Mouse (Mus musculus) heart, embryonic 13.5 days (tissue): ENCODE data around the gene Plau. TPM values are rescaled to one million over a fixed set of nuclear protein-coding genes. Genes with fewer than 3 reads are reported as not detected.
A peak's percentile ranks its signal among the peaks of the same experiment; 100 is the strongest.

Experiments
- ATAC-seq: fragments of 200-750 bp; cut with Nextera tagmentation; 2 replicates; pipeline ENCODE4 v1.8.0; 2017; ENCODE audit warnings: moderate TSS enrichment; ENCODE audit not compliant: insufficient number of reproducible peaks, low FRiP score, low TSS enrichment; ENCODE audit errors: extremely low read depth
- H3K27ac ChIP-seq: fragments of 300-500 bp; sonication (generic); replicated peaks from 2 replicates; pipeline ENCODE4 v1.5.1; 2015; ENCODE audit warnings: moderate library complexity, mild to moderate bottlenecking, inconsistent platforms
- H3K27me3 ChIP-seq: fragments of 300-500 bp; sonication (generic); replicated peaks from 2 replicates; pipeline ENCODE4 v1.6.1; 2015; ENCODE audit warnings: mild to moderate bottlenecking, inconsistent platforms
- H3K36me3 ChIP-seq: fragments of 300-500 bp; sonication (generic); 2 replicates; pipeline ENCODE4 v1.6.1; 2015; ENCODE audit warnings: mild to moderate bottlenecking, inconsistent platforms
- H3K4me1 ChIP-seq: fragments of 300-500 bp; sonication (generic); 2 replicates; pipeline ENCODE4 v1.6.1; 2015; ENCODE audit warnings: inconsistent platforms
- H3K4me2 ChIP-seq: fragments of 300-500 bp; sonication (generic); 2 replicates; pipeline ENCODE4 v1.6.1; 2015; ENCODE audit warnings: inconsistent platforms, mild to moderate bottlenecking, moderate library complexity
- H3K4me3 ChIP-seq: fragments of 300-500 bp; sonication (generic); 2 replicates; pipeline ENCODE4 v1.5.1; 2015; ENCODE audit warnings: moderate library complexity, mild to moderate bottlenecking, inconsistent platforms
- H3K9ac ChIP-seq: fragments of 300-500 bp; sonication (generic); 2 replicates; pipeline ENCODE4 v1.6.1; 2015; ENCODE audit warnings: inconsistent platforms, mild to moderate bottlenecking, moderate library complexity
- H3K9me3 ChIP-seq: fragments of 300-500 bp; sonication (generic); 2 replicates; pipeline ENCODE4 v1.6.1; 2016; ENCODE audit warnings: inconsistent platforms
- WGBS: fragments of 180-500 bp; shearing (Covaris S2); methylation state at CpG from one replicate; pipeline ENCODE4 v1.1.7; 2015; ENCODE audit warnings: mixed read lengths; 5-methylcytosine and 5-hydroxymethylcytosine counted together
- polyA plus RNA-seq: library from polyadenylated mRNA; unstranded; fragments of >200 nt; fragmentation: Nextera tagmentation; extraction: Ambion mirVana; gene quantifications from 2 replicates; pipeline ENCODE4 v1.2.1, GENCODE M21; 2015

The Plau gene
- polyA plus RNA-seq, 1 experiment from 2014 or later: 1.4 TPM

- peaks cover 23% of the 10 kb centered on the region for H3K4me1 ChIP-seq
- no peaks in the 10 kb centered on the region for H3K27me3 ChIP-seq
- H3K9me3 ChIP-seq: no peaks in the 10 kb centered on the region
- H3K4me2 ChIP-seq: no peak overlapping the region
- no peak overlapping the region for H3K4me3 ChIP-seq
- WGBS: 44% methylated on average over 1 of the region's 1 CpGs
- no peak for ATAC-seq
- no peak overlapping the region for H3K9ac ChIP-seq
- H3K27ac ChIP-seq: no peak overlapping the region
- H3K36me3 ChIP-seq: no peaks in the 10 kb centered on the region
These were observed 4.5 kb upstream of the Plau start for GRCm38 (mm10) chr14:20831915-20832314.

- peaks cover 31% of the 10 kb centered on the region for H3K4me1 ChIP-seq
- H3K27ac ChIP-seq: no peak overlapping the region
- H3K9ac ChIP-seq: no peak overlapping the region
- 81% methylated on average over 4 of the region's 4 CpGs for WGBS
- no peaks in the 10 kb centered on the region for H3K9me3 ChIP-seq
- no peak overlapping the region for H3K4me3 ChIP-seq
- H3K4me2 ChIP-seq: no peak overlapping the region
- 0 out of 2 replicates have a peak, but pooled peaks cover 4% of the 10 kb centered on the region for H3K27me3 ChIP-seq
- no peak for ATAC-seq
- H3K36me3 ChIP-seq: no peaks in the 10 kb centered on the region
These were observed 2.9 kb upstream of the Plau start for GRCm38 (mm10) chr14:20833525-20833924.

- no peak for ATAC-seq
- no peaks in the 10 kb centered on the region for H3K36me3 ChIP-seq
- H3K27me3 ChIP-seq: 0 out of 2 replicates have a peak, but pooled peaks cover 4% of the 10 kb centered on the region
- H3K4me1 ChIP-seq: peaks cover 31% of the 10 kb centered on the region
- 42% methylated on average over 7 of the region's 7 CpGs for WGBS
- H3K9me3 ChIP-seq: no peaks in the 10 kb centered on the region
- H3K4me3 ChIP-seq: no peak overlapping the region
- H3K9ac ChIP-seq: no peak overlapping the region
- H3K4me2 ChIP-seq: no peak overlapping the region
- H3K27ac ChIP-seq: no peak overlapping the region
These were observed 2.3 kb upstream of the Plau start for GRCm38 (mm10) chr14:20834136-20834535.

DNA sequence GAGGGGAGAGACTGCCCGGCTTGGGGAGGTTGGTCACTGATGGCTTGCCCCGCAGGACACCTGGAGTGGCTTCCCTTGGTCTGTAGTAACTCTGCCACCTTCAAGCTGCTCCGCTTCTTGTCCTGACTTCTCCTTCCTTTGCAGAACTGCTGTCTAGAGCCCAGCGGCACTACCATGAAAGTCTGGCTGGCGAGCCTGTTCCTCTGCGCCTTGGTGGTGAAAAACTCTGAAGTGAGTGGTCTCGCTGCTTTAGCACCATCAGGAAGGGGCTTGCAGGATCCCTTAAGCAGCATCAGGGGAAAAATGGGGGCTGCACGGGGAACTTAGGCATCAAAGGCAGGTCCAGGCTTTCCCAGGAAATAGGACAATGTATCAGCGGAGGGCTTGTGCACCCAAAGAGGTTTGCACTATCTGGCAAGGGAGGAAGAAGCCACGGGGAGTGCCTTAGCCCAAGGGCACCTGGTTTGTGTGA, 481 bp downstream of the Plau start:
- peak overlapping the region; percentile 78 for H3K9ac ChIP-seq
- no peaks in the 10 kb centered on the region for H3K9me3 ChIP-seq
- H3K4me1 ChIP-seq: peaks cover 18% of the 10 kb centered on the region
- no peak for ATAC-seq
- 0 out of 2 replicates have a peak, but pooled peaks cover 4% of the 10 kb centered on the region for H3K27me3 ChIP-seq
- no peaks in the 10 kb centered on the region for H3K36me3 ChIP-seq
- H3K27ac ChIP-seq: peak overlapping the region; percentile 43
- 6% methylated on average over 10 of the region's 10 CpGs for WGBS
- H3K4me3 ChIP-seq: peak overlapping the region; percentile 63
- H3K4me2 ChIP-seq: peak overlapping the region; percentile 76

DNA sequence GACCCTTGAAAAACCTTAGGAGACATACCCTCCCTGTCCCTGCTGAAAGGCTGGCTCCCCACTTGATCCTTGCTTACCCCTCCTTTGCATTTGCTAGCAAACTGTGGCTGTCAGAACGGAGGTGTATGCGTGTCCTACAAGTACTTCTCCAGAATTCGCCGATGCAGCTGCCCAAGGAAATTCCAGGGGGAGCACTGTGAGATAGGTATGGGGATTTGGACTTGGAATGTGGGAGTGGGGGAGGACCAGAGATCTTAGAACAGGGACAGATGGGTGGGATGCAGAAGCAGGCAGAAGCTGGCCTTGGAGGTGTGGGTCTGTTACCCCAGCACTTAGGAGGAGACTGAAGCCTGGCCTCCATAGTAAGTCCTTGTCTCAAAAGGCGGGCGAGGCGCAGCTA, 1.2 kb downstream of the Plau start:
- no peak for ATAC-seq
- Histone ChIP-seq H3K4me3 (peak overlapping the region; percentile 63; the same call in 1 of the 2 replicates), H3K27ac (no peak overlapping the region), H3K4me1 (peaks cover 16% of the 10 kb centered on the region), H3K9ac (0 out of 2 replicates have a peak overlapping the region, but pooled peaks have one; percentile 12), H3K4me2 (peak overlapping the region; percentile 76), H3K36me3 (no peaks in the 10 kb centered on the region), H3K27me3 (0 out of 2 replicates have a peak, but pooled peaks cover 4% of the 10 kb centered on the region), H3K9me3 (no peaks in the 10 kb centered on the region)
- WGBS: 75% methylated on average over 7 of the region's 7 CpGs

- Histone ChIP-seq H3K9me3 (no peaks in the 10 kb centered on the region), H3K4me1 (peaks cover 15% of the 10 kb centered on the region), H3K4me2 (no peak overlapping the region), H3K9ac (no peak overlapping the region), H3K27ac (no peak overlapping the region), H3K27me3 (0 out of 2 replicates have a peak, but pooled peaks cover 4% of the 10 kb centered on the region), H3K36me3 (no peaks in the 10 kb centered on the region), H3K4me3 (no peak overlapping the region)
- no peak for ATAC-seq
- 82% methylated on average over 2 of the region's 2 CpGs for WGBS
These were observed 5.1 kb downstream of the Plau start for GRCm38 (mm10) chr14:20841526-20841925.

DNA sequence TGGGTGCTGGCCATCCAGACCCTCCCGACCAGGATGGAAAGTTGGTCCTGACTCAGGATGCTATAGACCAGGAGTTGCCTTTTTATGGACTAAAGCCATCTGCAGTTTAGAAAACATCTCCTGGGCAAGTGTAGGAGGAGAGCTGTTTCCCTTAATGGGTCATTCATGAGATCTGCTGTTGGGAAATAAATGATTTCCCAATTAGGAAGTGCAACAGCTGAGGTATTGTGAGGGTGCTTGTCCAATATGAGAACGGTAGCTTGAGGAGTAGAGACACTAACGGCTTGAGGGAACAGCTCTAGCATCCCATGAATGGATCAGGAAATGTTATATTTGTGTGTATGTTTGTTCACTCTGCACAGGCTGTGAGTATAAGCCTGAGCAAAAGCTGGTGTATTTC, 6.2 kb downstream of the Plau start:
- Histone ChIP-seq H3K36me3 (no peaks in the 10 kb centered on the region), H3K4me2 (no peak overlapping the region), H3K9me3 (no peaks in the 10 kb centered on the region), H3K4me1 (0 out of 2 replicates have a peak, but pooled peaks cover 6% of the 10 kb centered on the region), H3K27ac (no peak overlapping the region), H3K9ac (no peak overlapping the region), H3K27me3 (0 out of 2 replicates have a peak, but pooled peaks cover 2% of the 10 kb centered on the region), H3K4me3 (no peak overlapping the region)
- no peak for ATAC-seq
- WGBS: 69% methylated on average over 3 of the region's 3 CpGs

GRCm38 (mm10) chr14:20844126-20844525, 7.7 kb downstream of the Plau start:
- H3K27ac ChIP-seq: no peak overlapping the region
- 0 out of 2 replicates have a peak, but pooled peaks cover 4% of the 10 kb centered on the region for H3K4me1 ChIP-seq
- no peaks in the 10 kb centered on the region for H3K27me3 ChIP-seq
- 83% methylated on average over 6 of the region's 6 CpGs for WGBS
- H3K9me3 ChIP-seq: no peaks in the 10 kb centered on the region
- H3K4me3 ChIP-seq: no peak overlapping the region
- ATAC-seq: no peak
- no peaks in the 10 kb centered on the region for H3K36me3 ChIP-seq
- no peak overlapping the region for H3K9ac ChIP-seq
- no peak overlapping the region for H3K4me2 ChIP-seq

- Histone ChIP-seq H3K9ac (no peak overlapping the region), H3K27me3 (no peaks in the 10 kb centered on the region), H3K4me1 (0 out of 2 replicates have a peak, but pooled peaks cover 4% of the 10 kb centered on the region), H3K4me3 (no peak overlapping the region), H3K9me3 (no peaks in the 10 kb centered on the region), H3K4me2 (no peak overlapping the region), H3K27ac (no peak overlapping the region), H3K36me3 (no peaks in the 10 kb centered on the region)
- WGBS: 84% methylated on average over 10 of the region's 10 CpGs
- no peak for ATAC-seq
These were observed 8.5 kb downstream of the Plau start for GRCm38 (mm10) chr14:20844671-20845576.

DNA sequence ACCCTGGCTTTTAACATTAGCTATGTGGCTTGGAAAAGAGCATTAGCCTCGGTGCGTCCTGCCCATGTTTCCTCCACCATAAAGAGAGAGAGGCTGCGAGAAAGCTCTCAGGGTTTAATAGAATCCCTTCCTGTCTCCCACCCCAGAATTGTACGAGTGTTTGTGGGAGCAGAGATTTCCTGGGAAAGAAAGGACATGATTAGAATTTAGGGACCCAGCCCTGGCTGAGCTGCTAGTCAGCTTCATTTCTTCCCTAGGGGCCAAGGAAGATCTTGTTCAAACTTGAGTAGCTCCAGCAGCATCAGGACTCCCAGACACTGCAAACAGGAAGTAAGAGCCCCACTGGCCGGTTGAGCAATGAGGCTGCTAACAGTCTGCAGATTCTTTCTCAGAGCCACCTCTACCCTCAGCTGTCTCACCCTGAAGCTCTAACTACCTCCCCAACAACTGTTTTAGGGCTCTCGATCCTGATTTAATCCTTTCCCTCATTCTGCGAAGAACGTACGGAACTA, 9.2 kb downstream of the Plau start:
- Histone ChIP-seq H3K27ac (no peak overlapping the region), H3K4me3 (no peak overlapping the region), H3K4me1 (0 out of 2 replicates have a peak, but pooled peaks cover 4% of the 10 kb centered on the region), H3K36me3 (no peaks in the 10 kb centered on the region), H3K9me3 (no peaks in the 10 kb centered on the region), H3K9ac (no peak overlapping the region), H3K27me3 (no peaks in the 10 kb centered on the region), H3K4me2 (no peak overlapping the region)
- ATAC-seq: no peak
- WGBS: 62% methylated on average over 9 of the region's 9 CpGs

GRCm38 (mm10) chr14:20846214-20846613, 9.8 kb downstream of the Plau start:
- Histone ChIP-seq H3K4me1 (0 out of 2 replicates have a peak, but pooled peaks cover 4% of the 10 kb centered on the region), H3K27ac (no peak overlapping the region), H3K4me3 (no peak overlapping the region), H3K36me3 (no peaks in the 10 kb centered on the region), H3K9me3 (no peaks in the 10 kb centered on the region), H3K4me2 (no peak overlapping the region), H3K9ac (no peak overlapping the region), H3K27me3 (no peaks in the 10 kb centered on the region)
- ATAC-seq: no peak
- 62% methylated on average over 7 of the region's 7 CpGs for WGBS
